Mouse (Mus musculus) monocyte, adult 2 months (primary cell): ENCODE measurements around the gene Ccdc134.

Experiments used
- DNase-seq, 2 experiments: peaks; one replicate each; pipeline ENCODE4 v3.0.0; 2022; ENCODE audit warnings: low spot score in 2 of 2, low read depth in 1 of 2

The Ccdc134 gene

GRCm38 (mm10) chr15:82147611-82148111 lies 19.9 kb downstream of the Ccdc134 start:
- DNase-seq: no peak

- no peak for DNase-seq
Measured at GRCm38 (mm10) chr15:82148510-82148911, 20.8 kb downstream of the Ccdc134 start.

GRCm38 (mm10) chr15:82150042-82150441 lies 22.3 kb downstream of the Ccdc134 start:
- no peak for DNase-seq

- DNase-seq: no peak
Measured at GRCm38 (mm10) chr15:82151176-82151575, 23.5 kb downstream of the Ccdc134 start.

- peak in 1 of 2 experiments; percentile 23 for DNase-seq
Measured at GRCm38 (mm10) chr15:82152022-82152421, 24.3 kb downstream of the Ccdc134 start.

- DNase-seq: no peak
Measured at GRCm38 (mm10) chr15:82152435-82152834, 24.7 kb downstream of the Ccdc134 start.

GRCm38 (mm10) chr15:82156298-82156697 lies 28.6 kb downstream of the Ccdc134 start:
- no peak for DNase-seq

GRCm38 (mm10) chr15:82156902-82157301 lies 29.2 kb downstream of the Ccdc134 start:
- no peak for DNase-seq

GRCm38 (mm10) chr15:82158243-82159035 lies 30.7 kb downstream of the Ccdc134 start:
- DNase-seq: no peak

- DNase-seq: no peak
Measured at GRCm38 (mm10) chr15:82159471-82159870, 31.7 kb downstream of the Ccdc134 start.

GRCm38 (mm10) chr15:82160731-82161640 lies 33.3 kb downstream of the Ccdc134 start:
- no peak for DNase-seq

GRCm38 (mm10) chr15:82161965-82162600 lies 34.4 kb downstream of the Ccdc134 start:
- DNase-seq: no peak

- DNase-seq: no peak
Measured at GRCm38 (mm10) chr15:82163356-82164060, 35.8 kb downstream of the Ccdc134 start.

GRCm38 (mm10) chr15:82164061-82164399 lies 36.3 kb downstream of the Ccdc134 start:
- DNase-seq: no peak

- no peak for DNase-seq
Measured at GRCm38 (mm10) chr15:82164496-82164895, 36.8 kb downstream of the Ccdc134 start.

- DNase-seq: peak; percentile 57 to 86
Measured at GRCm38 (mm10) chr15:82165332-82166239, 37.9 kb downstream of the Ccdc134 start.

- no peak for DNase-seq
Measured at GRCm38 (mm10) chr15:82166240-82167100, 38.7 kb downstream of the Ccdc134 start.

GRCm38 (mm10) chr15:82167201-82168168 lies 39.8 kb downstream of the Ccdc134 start:
- no peak for DNase-seq
